Mouse (Mus musculus): ENCODE measurements around the gene Pax9. TPM values are rescaled to one million over a fixed set of nuclear protein-coding genes. Genes with fewer than 3 reads are reported as not detected.

Pax9 gene
- total RNA-seq, 2 experiments from 2014 or later = not detected

DNA sequence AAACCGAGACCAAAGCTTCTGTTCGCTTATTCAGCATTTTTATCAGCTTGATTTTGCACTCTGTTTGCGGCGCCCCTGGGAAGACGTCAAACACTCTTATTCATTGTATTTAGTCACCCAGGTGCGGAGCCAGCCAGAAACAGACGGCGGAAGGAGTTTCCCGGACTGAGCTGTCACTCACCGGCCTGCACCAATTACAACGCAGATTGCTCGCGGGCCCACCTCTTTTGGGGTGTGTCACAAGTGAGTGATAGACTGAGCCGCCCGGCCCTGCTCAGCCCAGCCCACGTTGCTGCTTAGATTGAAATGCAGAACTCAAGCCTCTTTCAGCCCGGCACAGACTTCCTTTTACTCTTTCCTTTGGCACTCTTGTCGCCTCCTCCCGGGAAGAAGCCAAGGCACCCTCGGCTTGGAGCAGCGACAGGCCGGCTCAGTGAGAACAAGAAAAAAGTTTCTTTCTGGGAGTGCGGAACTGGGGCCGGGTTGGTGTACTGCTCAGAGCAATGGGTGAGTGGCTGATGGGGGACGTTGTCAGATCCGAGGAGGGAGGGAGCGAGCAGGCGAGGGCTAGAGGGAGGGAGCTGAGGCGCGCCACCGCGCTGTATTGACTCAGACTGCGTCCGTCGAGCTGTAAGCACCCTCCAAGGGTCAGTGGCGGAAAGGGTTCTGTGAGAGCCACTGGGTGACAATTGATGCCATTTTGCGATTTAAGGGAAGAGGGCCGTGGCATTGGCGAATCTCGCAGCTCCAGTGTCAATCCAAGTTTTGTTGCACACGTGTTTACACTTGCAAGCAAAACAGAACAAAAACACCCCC is 4.0 kb downstream of the Pax9 start:
- intact Hi-C loops (cut with DNase I) = loop anchor here (5.0 kb wide), 2 partner anchors 158 to 842 kb away; partner anchors contain the start of gene Nkx2-1

DNA sequence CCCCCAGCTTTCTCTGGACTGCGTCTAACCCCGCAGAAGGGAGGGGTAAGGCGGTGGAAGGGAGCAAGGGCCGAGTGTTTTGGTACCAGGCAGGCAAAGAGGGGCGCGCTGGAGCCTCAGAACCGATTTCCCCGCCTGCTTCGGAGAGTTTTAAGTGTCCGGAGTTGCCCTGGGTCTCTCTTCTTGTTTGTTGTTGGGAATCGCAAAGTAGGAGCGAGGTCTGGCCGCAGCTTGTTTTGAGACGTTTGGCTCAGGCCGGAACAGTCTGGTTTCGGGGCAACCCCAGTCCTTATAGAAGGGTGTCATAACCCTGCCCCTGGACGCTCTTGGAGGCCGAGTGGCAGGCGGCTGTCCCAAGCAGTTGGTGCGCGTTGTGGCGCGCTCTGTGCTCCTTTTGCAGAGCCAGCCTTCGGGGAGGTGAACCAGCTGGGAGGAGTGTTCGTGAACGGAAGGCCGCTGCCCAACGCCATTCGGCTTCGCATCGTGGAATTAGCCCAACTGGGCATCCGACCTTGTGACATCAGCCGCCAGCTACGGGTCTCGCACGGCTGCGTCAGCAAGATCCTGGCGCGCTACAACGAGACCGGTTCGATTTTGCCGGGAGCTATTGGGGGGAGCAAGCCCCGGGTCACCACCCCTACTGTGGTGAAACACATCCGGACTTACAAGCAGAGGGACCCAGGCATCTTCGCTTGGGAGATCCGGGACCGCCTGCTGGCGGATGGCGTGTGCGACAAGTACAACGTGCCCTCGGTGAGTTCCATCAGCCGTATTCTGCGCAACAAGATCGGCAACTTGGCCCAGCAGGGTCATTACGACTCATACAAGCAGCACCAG is 4.8 kb downstream of the Pax9 start:
- DNase-seq (ENCODE audit: extremely low spot score in 1 of 2, low spot score in 2 of 2) = no peak
- intact Hi-C loops (cut with DNase I) = loop anchor here (5.0 kb wide), 2 partner anchors 159 to 841 kb away; partner anchors contain the start of gene Nkx2-1

More for the DNA sequence above, 4.0 kb downstream of the Pax9 start:
- peak in 1 of 2 experiments; percentile 46 for DNase-seq (ENCODE audit: extremely low spot score in 1 of 2, low spot score in 2 of 2)

DNA sequence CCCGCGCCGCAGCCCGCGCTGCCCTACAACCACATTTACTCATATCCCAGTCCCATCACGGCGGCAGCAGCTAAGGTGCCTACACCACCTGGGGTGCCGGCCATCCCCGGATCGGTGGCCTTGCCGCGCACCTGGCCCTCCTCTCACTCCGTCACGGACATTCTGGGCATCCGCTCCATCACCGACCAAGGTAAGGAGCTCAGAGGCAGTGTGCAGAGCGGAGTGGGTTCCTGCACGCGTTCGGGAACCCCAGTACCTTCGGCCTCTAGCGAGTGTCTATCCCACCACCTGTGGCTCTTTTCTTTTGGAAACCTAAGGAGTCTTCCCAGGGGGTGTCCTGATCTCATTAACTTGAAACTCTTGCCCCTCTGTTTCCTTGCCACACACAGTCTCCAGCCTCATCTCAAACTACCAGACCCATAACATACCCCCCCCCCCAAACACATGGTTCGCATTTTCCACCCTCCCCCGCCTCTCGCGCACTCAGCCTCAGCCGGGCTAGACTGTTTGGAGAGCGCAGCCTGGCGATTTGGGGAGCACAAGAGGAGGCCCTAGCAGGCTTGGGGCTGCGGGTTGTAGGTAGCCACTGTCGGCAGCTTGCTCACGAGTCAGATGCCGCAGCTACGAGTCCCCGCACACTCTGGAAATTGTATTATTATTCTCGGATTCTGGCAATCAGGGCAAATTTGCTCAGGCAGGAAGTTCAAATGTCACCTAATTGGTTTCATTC is 5.6 kb downstream of the Pax9 start:
- intact Hi-C loops (cut with DNase I) = loop anchor here (5.0 kb wide), 2 partner anchors 160 to 840 kb away; partner anchors contain the start of gene Nkx2-1
- DNase-seq (ENCODE audit: extremely low spot score in 1 of 2, low spot score in 2 of 2) = no peak

DNA sequence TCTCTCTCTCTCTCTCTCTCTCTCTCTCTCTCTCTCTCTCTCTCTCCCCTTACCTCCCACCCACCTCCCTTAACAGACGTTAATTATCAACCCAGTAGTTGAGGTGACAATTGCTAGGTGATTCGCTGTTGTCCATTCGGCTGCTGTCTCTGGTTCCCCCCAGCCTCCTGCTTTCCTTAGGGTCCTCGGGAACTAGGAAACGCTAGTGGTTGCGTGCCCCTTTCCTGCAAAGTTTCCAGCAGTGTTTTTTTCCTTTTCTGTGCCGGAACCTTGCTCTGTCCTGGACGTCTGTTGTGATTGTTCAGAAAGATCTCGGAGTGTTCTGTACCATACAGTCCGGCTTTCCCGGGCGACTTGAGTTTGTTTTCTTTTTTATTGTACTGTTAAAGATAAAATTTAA is 6.2 kb downstream of the Pax9 start:
- intact Hi-C loops (cut with DNase I) = loop anchor here (5.0 kb wide), 2 partner anchors 160 to 840 kb away; partner anchors contain the start of gene Nkx2-1
- DNase-seq (ENCODE audit: extremely low spot score in 1 of 2, low spot score in 2 of 2) = no peak

DNA sequence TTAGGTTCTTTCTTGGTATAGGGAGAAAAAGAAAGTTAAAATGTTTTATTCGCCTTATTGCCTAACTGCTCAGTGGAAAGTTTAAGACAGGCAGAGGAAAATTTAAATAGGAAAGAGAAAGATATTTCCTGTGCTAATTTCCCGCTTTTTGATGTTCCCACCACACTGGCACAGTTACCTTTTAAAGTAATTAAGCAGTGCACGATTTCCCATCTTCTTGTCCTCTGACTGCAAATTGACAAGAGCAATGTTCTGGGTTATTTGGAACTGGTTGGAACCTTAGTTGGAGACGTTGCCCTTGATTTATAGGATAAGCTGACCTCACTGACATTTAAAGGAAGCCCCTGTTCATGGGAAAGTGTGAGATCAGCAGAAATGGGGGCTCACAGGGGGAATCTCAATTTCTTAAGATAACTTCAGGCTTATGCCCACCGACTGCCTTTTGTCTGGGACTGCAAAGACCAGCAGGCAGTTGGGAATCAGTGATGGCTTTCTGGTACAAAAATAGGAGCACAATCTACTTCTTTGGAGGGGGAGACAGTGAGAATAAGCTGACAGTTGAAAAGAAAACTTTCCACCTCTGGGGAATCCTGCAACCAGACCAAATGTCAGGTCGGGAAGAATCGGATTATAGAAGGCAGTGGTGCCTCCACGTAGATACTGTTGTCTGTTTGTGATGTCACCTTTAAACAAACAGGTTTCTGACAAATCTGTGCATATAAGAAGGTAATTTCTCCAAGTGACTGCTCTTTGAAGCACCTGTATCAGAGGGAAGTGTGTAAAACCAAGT is 6.8 kb downstream of the Pax9 start:
- intact Hi-C loops (cut with DNase I) = loop anchor here (5.0 kb wide), 2 partner anchors 161 to 839 kb away; partner anchors contain the start of gene Nkx2-1

DNA sequence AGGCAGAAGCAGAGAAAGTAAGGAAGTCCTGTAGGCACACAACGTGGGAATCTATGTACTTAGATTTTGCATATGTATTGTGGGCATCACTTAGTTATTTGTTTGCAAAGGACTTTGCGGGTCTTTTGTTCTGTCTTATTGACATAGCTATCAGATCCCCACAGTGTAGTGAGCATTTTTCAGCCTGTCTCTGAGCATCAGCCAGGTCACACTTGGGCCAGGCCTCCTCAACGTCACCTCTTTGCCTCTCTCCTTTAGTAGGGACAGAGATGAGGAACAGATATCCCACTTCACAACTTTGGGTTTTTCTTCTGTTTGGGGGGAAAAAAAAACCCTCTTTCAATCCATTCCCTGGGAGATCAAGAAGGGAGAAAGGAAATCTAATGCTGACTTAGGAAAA is 7.8 kb downstream of the Pax9 start:
- no peak for DNase-seq (ENCODE audit: extremely low spot score in 1 of 2, low spot score in 2 of 2)
- intact Hi-C loops (cut with DNase I) = loop anchor here (5.0 kb wide), 2 partner anchors 162 to 838 kb away; partner anchors contain the start of gene Nkx2-1

More for the DNA sequence above, 6.8 kb downstream of the Pax9 start:
- DNase-seq (ENCODE audit: extremely low spot score in 1 of 2, low spot score in 2 of 2) = no peak

DNA sequence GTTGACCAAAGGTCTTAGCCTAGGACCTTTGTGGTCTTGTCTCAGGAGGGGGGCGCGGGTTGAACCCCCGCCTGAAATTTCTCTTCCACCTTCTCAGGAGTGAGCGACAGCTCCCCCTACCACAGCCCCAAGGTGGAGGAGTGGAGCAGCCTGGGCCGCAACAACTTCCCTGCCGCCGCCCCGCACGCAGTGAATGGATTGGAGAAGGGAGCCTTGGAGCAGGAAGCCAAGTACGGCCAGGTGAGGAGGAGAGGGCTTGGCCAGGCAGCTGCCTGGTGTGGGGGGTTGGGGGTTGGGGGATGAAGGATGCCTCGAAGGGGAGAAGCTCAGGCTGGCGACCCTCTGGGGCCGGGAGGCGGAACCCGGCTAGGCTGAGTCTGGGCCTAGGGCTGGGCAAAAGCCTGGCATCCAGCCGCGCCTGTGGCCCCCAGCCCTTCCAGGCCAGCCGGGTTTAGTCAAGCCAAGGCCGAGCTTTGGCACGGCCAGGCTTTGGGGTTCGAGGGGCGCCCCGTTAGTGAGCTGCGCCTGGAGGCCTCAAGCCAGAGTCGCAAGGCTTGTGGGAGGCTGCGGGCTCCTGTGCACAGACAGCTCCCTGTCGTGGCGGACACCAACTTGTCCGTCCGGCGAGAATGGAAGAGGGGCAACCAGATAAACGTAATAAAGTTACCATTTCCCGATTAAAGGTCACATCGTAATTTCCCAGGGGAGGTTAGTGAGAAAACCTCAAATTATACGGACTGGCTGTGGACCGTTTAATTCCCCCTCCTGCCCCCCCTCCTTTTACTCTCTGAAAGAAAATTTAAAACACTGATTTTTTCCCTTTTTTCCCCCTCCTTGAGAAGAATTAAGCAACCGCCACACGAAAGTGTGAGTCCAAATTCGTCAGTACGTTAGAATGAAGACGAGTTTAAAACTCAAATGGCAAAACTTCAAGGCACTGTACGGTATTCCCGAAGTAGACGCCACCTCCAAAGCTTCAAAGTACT is 8.6 kb downstream of the Pax9 start:
- no peak for DNase-seq (ENCODE audit: extremely low spot score in 1 of 2, low spot score in 2 of 2)
- intact Hi-C loops (cut with DNase I) = loop anchor here (5.0 kb wide), 2 partner anchors 163 to 837 kb away; partner anchors contain the start of gene Nkx2-1

DNA sequence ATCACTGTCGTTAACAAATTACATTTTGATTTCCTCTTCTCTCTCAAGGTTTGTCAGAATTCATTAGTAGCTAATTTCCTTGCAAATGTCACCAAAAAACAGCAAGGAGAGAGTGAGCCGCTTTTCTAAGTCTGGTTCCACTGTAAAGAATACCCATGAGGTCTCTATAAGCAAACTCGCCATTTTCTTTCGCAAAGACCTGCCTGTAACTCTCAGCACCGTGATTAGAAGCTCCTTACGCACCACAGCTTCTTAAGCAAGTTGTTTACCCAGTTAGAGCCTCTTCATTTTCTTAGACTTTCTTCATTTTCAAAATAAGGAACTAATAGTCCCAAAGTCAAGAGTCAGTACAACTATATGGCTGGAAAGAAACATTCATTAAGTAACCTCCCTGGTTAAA is 9.4 kb downstream of the Pax9 start:
- DNase-seq (ENCODE audit: extremely low spot score in 1 of 2, low spot score in 2 of 2) = no peak
- intact Hi-C loops (cut with DNase I) = no loop called here

DNA sequence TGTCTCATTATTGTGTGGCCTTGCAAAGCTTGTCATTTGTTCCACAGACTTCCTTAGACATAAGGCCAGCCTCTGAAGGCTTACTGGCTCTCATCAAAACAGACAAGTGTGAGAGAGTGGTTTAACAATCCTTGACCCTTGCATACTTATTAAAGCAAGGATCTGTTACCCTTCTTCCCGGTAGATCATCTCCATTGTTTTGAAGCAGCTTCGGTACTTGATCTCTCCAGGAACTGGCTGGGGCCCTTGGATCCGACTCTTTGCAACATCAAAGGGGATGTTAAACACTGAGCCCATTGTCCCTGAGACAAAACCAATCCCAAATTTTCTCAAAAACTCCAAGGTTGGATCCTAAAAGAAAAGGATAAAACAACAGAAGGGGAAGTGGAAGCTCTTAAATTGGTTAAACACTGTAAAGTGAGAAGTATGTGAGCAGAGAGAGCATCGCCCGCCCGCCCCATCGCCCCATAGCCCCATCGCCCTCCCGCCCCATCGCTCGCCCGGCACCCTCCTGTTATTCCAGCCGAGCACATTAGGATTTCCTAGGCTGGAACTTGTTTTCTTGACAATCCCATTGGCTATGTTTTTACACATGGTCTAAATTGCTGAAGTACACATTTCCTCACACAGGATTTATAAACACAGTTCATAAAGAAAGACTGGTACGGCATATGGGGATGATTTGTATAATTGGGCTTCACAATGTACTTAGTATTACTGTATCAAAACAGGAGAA is 26.6 kb downstream of the Pax9 start:
- intact Hi-C loops (cut with DNase I) = no loop called here
- no peak for DNase-seq (ENCODE audit: extremely low spot score in 1 of 2, low spot score in 2 of 2)

DNA sequence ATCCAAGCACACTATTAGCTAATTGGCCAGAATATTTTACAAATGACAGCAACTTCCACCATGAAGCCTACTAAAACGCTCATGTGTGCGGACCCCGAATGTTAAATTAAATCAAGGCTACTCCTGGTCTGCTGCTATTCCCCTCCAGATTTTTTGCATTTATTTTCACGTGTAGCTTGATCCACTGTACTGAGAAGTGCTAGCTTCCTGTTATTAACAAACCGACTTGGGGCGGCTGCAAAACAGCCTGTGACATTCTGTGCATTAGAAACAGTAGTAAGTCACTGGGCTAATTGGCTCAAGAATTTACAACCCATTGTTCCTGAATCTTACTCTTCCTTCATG is 27.1 kb downstream of the Pax9 start:
- no peak for DNase-seq (ENCODE audit: extremely low spot score in 1 of 2, low spot score in 2 of 2)
- intact Hi-C loops (cut with DNase I) = no loop called here

DNA sequence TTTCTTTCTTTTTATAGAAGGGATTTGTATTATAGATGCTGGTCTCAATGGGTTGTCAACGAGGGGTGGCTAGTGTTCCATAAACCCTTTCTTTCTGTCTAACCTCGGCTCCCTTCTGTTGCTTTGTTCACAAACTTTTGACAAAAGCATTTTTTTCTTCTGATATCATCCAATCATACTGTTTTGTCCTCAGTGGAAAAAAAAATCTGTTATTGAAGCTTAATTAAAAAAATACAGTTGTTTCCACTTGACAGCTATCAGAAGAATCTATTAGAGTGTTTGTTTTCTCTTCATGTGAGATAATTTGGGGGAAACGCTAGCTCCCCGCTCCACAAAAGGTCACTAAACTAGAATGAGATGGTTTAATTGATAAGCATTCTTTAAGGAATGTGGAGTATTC is 36.1 kb downstream of the Pax9 start:
- DNase-seq (ENCODE audit: extremely low spot score in 1 of 2, low spot score in 2 of 2) = no peak
- intact Hi-C loops (cut with DNase I) = no loop called here

DNA sequence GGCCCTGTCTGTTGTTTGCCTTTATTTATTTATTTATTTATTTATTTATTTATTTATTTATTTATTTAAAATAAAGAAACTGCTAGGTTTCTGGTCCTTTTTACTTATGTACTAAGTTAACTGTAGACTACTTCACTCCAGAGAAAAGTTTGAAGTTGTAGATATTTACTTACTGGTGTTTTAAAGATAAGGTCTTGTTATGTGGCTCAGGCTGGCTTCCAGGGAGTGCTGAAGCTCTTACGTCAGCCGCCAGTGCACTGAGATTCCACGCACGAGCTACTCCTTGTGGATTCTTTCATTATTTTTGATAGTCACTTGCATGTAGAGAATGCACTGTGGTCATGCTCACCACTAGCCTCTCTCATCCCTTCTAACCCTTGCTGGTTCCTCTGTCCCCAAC is 45.5 kb downstream of the Pax9 start:
- intact Hi-C loops (cut with DNase I) = no loop called here
- DNase-seq (ENCODE audit: extremely low spot score in 1 of 2, low spot score in 2 of 2) = no peak

Other genes starting within 250 kb of the Pax9 start
- gene Nkx2-1, start 154.9 kb upstream of the Pax9 start, total RNA-seq (2021) = under 1 TPM; 0.61 to 0.73 TPM
- gene Nkx2-9, start 78.5 kb upstream of the Pax9 start, total RNA-seq (2021) = not detected

Measured in left cerebral cortex, postnatal 10 days (tissue).